Mouse (Mus musculus) embryonic facial prominence, embryonic 14.5 days (tissue): Measurements from ENCODE around the gene Brca2. TPM values are rescaled to one million over a fixed set of nuclear protein-coding genes. Genes with fewer than 3 reads are reported as not detected.
A peak's percentile ranks its signal among the peaks of the same experiment; 100 is the strongest.

Experiments
- ATAC-seq: fragments of 200-750 bp; cut with Nextera tagmentation; 2 replicates; pipeline ENCODE4 v1.8.0; 2017; ENCODE audit warnings: low read depth, moderate number of reproducible peaks, moderate TSS enrichment
- DNase-seq: peaks from one replicate; pipeline ENCODE4 v3.0.0-alpha.2; 2015; ENCODE audit warnings: low spot score
- H3K27ac ChIP-seq: fragments of 300-500 bp; sonication (generic); replicated peaks from 2 replicates; pipeline ENCODE4 v1.5.1; 2014; ENCODE audit warnings: low read depth, mild to moderate bottlenecking, low read length, moderate library complexity
- H3K27me3 ChIP-seq: fragments of 300-500 bp; sonication (generic); replicated peaks from 2 replicates; pipeline ENCODE4 v1.6.1; 2014; ENCODE audit warnings: low read length; ENCODE audit not compliant: control insufficient read depth, insufficient read depth
- H3K36me3 ChIP-seq: fragments of 300-500 bp; sonication (generic); 2 replicates; pipeline ENCODE4 v1.6.1; 2014; ENCODE audit warnings: low read length, mixed read lengths; ENCODE audit not compliant: control insufficient read depth, insufficient read depth
- H3K4me1 ChIP-seq: fragments of 300-500 bp; sonication (generic); 2 replicates; pipeline ENCODE4 v1.6.1; 2014; ENCODE audit warnings: antibody characterized with exemption, low read length; ENCODE audit not compliant: control insufficient read depth, insufficient read depth
- H3K4me2 ChIP-seq: fragments of 300-500 bp; sonication (generic); 2 replicates; pipeline ENCODE4 v1.6.1; 2014; ENCODE audit warnings: low read depth, mild to moderate bottlenecking, low read length, moderate library complexity, mixed read lengths
- H3K4me3 ChIP-seq: fragments of 300-500 bp; sonication (generic); 2 replicates; pipeline ENCODE4 v1.5.1; 2014; ENCODE audit warnings: low read depth, mild to moderate bottlenecking, low read length
- H3K9ac ChIP-seq: fragments of 300-500 bp; sonication (generic); 2 replicates; pipeline ENCODE4 v1.6.1; 2014; ENCODE audit warnings: low read depth, mild to moderate bottlenecking, low read length, moderate library complexity, mixed read lengths
- H3K9me3 ChIP-seq: fragments of 300-500 bp; sonication (generic); 2 replicates; pipeline ENCODE4 v1.6.1; 2016; ENCODE audit warnings: low read length; ENCODE audit not compliant: control insufficient read depth
- WGBS: fragments of 180-500 bp; shearing (Covaris S2); extraction: QIAGEN DNeasy Blood & Tissue Kit; methylation state at CpG from one replicate; pipeline ENCODE4 v1.1.7; 2014; 5-methylcytosine and 5-hydroxymethylcytosine counted together
- polyA plus RNA-seq: library from polyadenylated mRNA; unstranded; fragments of >200 nt; fragmentation: Nextera tagmentation; extraction: Ambion mirVana; gene quantifications from 2 replicates; pipeline ENCODE4 v1.2.1, GENCODE M21; 2014

Brca2 gene
- polyA plus RNA-seq, 1 experiment from 2014 or later = 14.5 TPM

- Histone ChIP-seq H3K4me2 (no peak overlapping the region), H3K9ac (no peak overlapping the region), H3K36me3 (no peaks in the 10 kb centered on the region), H3K27ac (no peak overlapping the region), H3K27me3 (no peaks in the 10 kb centered on the region), H3K4me3 (no peak overlapping the region), H3K9me3 (no peaks in the 10 kb centered on the region), H3K4me1 (no peaks in the 10 kb centered on the region)
- 83% methylated on average over 6 of the region's 6 CpGs for WGBS
- ATAC-seq (no peak), DNase-seq (no peak)
These were observed 11.8 kb upstream of the Brca2 start for GRCm38 (mm10) chr5:150510451-150511225.

DNA sequence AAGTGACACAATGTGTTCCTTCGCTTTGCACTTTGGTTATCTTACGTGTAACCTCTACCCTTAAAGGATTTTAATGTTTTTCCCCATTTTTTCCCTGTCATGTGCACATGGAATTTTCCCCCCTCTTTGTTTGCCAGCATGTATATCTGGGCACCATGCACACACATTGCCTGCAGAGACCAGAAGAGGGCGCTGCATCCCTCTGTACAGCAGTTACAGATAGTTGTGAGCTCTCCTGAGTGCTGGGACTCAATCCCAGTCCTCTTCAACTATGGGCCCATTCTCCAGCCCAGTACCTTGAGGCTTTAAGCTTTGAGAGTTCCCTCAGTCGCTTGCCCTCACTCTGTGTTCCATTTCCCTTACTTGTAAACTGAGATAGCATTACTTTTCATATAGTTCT lies 9.2 kb upstream of the Brca2 start:
- no peaks in the 10 kb centered on the region for H3K4me1 ChIP-seq
- no peak overlapping the region for H3K9ac ChIP-seq
- H3K27ac ChIP-seq = no peak overlapping the region
- H3K27me3 ChIP-seq = no peaks in the 10 kb centered on the region
- no peak overlapping the region for H3K4me2 ChIP-seq
- 78% methylated on average over 4 of the region's 4 CpGs for WGBS
- DNase-seq = no peak
- H3K4me3 ChIP-seq = no peak overlapping the region
- no peaks in the 10 kb centered on the region for H3K9me3 ChIP-seq
- ATAC-seq = no peak
- no peaks in the 10 kb centered on the region for H3K36me3 ChIP-seq

GRCm38 (mm10) chr5:150514027-150514426 lies 8.4 kb upstream of the Brca2 start:
- Histone ChIP-seq H3K27ac (no peak overlapping the region), H3K4me3 (no peak overlapping the region), H3K4me1 (no peaks in the 10 kb centered on the region), H3K9ac (no peak overlapping the region), H3K27me3 (no peaks in the 10 kb centered on the region), H3K4me2 (no peak overlapping the region), H3K9me3 (no peaks in the 10 kb centered on the region), H3K36me3 (no peaks in the 10 kb centered on the region)
- DNase-seq (no peak), ATAC-seq (no peak)
- WGBS = 88% methylated on average over 1 of the region's 1 CpGs

DNA sequence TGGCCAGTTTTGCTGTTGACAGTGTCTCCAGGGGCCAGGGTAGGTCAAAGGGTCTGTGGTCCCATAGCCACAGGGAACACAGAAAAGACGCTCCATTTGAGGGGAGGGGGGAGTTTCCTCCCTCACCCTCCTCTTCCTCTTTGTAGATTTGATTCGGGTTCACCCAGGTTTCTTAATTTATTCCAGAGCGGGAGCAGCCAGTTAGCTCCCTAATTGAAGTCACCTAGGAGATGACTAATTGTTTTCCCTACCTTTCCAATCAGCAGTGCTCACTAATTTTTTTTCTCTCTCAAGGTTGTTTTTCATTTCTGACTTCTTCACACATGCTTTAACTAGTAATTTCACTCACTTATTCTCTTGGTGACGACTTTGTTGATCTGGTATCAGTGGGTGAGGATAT lies 4.4 kb upstream of the Brca2 start, which contains the start of gene Zar1l:
Gene Zar1l (minus strand): TSS at position 101 of the 400 bp plus-strand sequence.
- Histone ChIP-seq H3K27me3 (no peaks in the 10 kb centered on the region), H3K4me1 (0 out of 2 replicates have a peak, but pooled peaks cover 2% of the 10 kb centered on the region), H3K4me2 (no peak within 1 kb of the TSS), H3K9me3 (no peaks in the 10 kb centered on the region), H3K4me3 (no peak within 1 kb of the TSS), H3K9ac (no peak within 1 kb of the TSS), H3K27ac (no peak within 1 kb of the TSS), H3K36me3 (no peaks in the 10 kb centered on the region)
- no peak for DNase-seq
- 55% methylated on average over 3 of the region's 4 CpGs for WGBS
- no peak for ATAC-seq

- Histone ChIP-seq H3K9me3 (no peaks in the 10 kb centered on the region), H3K27ac (no peak overlapping the region), H3K4me3 (no peak overlapping the region), H3K4me1 (0 out of 2 replicates have a peak, but pooled peaks cover 7% of the 10 kb centered on the region), H3K27me3 (no peaks in the 10 kb centered on the region), H3K9ac (no peak overlapping the region), H3K36me3 (no peaks in the 10 kb centered on the region), H3K4me2 (no peak overlapping the region)
- WGBS = 93% methylated on average over 1 of the region's 1 CpGs
- DNase-seq (peak; percentile 10), ATAC-seq (no peak)
These were observed 2.9 kb upstream of the Brca2 start for GRCm38 (mm10) chr5:150519551-150519950.

- WGBS = 8% methylated on average over 10 of the region's 11 CpGs
- no peak; the same call in 1 of the 2 replicates for ATAC-seq
These were observed 421 bp downstream of the Brca2 start for GRCm38 (mm10) chr5:150522867-150523234.

GRCm38 (mm10) chr5:150525239-150525638 lies 2.8 kb downstream of the Brca2 start:
- Histone ChIP-seq H3K9me3 (no peaks in the 10 kb centered on the region), H3K27me3 (no peaks in the 10 kb centered on the region), H3K4me2 (no peak overlapping the region), H3K4me3 (no peak overlapping the region), H3K4me1 (0 out of 2 replicates have a peak, but pooled peaks cover 7% of the 10 kb centered on the region), H3K27ac (no peak overlapping the region), H3K36me3 (0 out of 2 replicates have a peak, but pooled peaks cover 5% of the 10 kb centered on the region), H3K9ac (no peak overlapping the region)
- ATAC-seq = no peak
- no peak for DNase-seq
- 85% methylated on average over 2 of the region's 2 CpGs for WGBS

More at GRCm38 (mm10) chr5:150522867-150523234, 421 bp downstream of the Brca2 start:
- no peaks in the 10 kb centered on the region for H3K9me3 ChIP-seq
- no peak for DNase-seq
- H3K4me3 ChIP-seq = peak overlapping the region; percentile 87
- no peaks in the 10 kb centered on the region for H3K36me3 ChIP-seq
- H3K27ac ChIP-seq = peak overlapping the region; percentile 83
- no peaks in the 10 kb centered on the region for H3K27me3 ChIP-seq
- peak overlapping the region; percentile 70 for H3K4me2 ChIP-seq
- peak overlapping the region; percentile 91 for H3K9ac ChIP-seq
- H3K4me1 ChIP-seq = 0 out of 2 replicates have a peak, but pooled peaks cover 7% of the 10 kb centered on the region

DNA sequence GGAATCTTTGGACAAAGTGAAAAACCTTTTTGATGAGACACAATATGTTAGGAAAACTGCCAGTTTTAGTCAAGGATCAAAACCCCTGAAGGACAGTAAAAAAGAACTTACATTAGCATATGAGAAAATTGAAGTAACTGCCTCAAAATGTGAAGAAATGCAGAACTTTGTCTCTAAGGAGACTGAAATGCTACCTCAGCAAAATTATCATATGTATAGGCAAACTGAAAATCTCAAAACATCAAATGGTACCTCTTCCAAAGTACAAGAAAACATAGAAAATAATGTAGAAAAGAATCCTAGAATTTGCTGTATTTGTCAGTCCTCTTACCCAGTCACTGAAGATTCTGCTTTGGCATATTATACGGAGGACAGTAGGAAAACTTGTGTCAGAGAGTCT lies 18.9 kb downstream of the Brca2 start:
- peaks cover 8% of the 10 kb centered on the region; the same call in 1 of the 2 replicates for H3K9me3 ChIP-seq
- DNase-seq = no peak
- H3K4me1 ChIP-seq = no peaks in the 10 kb centered on the region
- no peak overlapping the region for H3K4me2 ChIP-seq
- H3K36me3 ChIP-seq = peaks cover 39% of the 10 kb centered on the region
- no peak for ATAC-seq
- no peak overlapping the region for H3K27ac ChIP-seq
- WGBS = 94% methylated on average over 1 of the region's 1 CpGs
- no peaks in the 10 kb centered on the region for H3K27me3 ChIP-seq
- H3K9ac ChIP-seq = no peak overlapping the region
- H3K4me3 ChIP-seq = no peak overlapping the region

DNA sequence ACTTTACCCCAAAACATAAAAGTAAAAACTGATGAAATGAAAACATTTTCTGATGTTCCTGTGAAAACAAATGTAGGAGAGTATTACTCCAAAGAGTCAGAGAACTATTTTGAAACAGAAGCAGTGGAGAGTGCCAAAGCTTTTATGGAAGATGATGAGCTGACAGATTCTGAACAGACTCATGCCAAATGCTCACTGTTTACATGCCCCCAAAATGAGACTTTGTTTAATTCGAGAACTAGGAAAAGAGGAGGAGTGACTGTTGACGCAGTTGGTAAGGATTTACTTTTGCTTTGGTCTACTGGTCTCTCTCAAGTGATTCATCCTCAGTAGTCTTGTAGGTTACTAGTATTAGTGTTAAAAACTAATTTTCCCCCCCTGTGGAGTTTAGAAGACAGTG lies 20.8 kb downstream of the Brca2 start:
- WGBS = 89% methylated on average over 2 of the region's 2 CpGs
- ATAC-seq (no peak), DNase-seq (no peak)
- Histone ChIP-seq H3K4me2 (no peak overlapping the region), H3K27me3 (no peaks in the 10 kb centered on the region), H3K36me3 (peaks cover 22% of the 10 kb centered on the region), H3K9me3 (peaks cover 8% of the 10 kb centered on the region; the same call in 1 of the 2 replicates), H3K9ac (no peak overlapping the region), H3K27ac (no peak overlapping the region), H3K4me3 (no peak overlapping the region), H3K4me1 (no peaks in the 10 kb centered on the region)
